8 mouse cellular contexts compared by ENCODE assay signal in the genomic region with DNA sequence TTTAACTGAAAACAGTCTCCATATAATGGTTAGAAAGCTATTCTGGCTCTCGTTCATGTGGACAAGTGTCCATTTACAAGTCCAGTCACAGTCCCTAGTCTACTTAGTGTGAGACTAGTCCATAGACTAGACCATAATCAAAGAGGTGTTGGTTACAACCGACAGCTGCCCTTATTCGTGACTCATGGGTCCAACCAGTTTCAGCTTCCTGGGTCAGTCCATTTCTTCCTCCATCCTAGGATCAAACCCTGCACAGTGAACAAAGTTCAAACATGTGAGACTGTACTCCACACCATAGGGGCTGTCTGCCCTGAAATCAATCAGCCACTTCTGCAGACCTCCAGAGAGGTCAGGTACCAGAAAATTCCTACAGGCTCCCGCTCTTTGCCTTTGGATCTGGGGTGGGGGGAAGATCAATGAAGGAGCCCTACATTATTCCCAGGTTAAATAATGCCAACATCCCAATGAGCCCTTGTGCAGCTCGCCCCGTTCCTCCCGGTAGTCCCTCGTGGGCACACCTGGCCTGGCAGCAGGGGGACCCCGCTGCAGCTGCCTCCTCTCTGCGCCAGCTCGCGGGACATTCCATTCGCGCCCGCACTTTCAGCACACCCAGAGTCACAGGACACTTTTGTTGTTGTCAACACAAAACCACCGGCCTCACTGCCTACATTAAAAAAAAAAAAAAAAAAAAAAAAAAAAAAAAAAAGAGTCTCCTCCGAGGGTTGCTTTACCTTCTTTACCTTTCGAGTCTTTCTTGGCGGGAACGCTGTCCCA. TPM values are rescaled to one million over a fixed set of nuclear protein-coding genes. Genes with fewer than 3 reads are reported as not detected.
DNase-seq lines count a peak whose midpoint lies in the region; ATAC-seq and TF ChIP-seq lines count a peak whose summit lies in the region.

Gene Dclre1a, minus strand, starts transcription at position 767 of the 774 bp plus-strand sequence.

- H3K27ac ChIP-seq in bone marrow, adult 2 months (ENCODE audit: control insufficient read depth, insufficient read depth, low read depth, low read length, poor library complexity) = peak within 1 kb of the TSS; percentile 98
- peak within 1 kb of the TSS; percentile 97 for H3K27ac ChIP-seq in heart, embryonic 15.5 days
- H3K27ac ChIP-seq in liver, embryonic 15.5 days (replicated peaks) = peak within 1 kb of the TSS; percentile 92
- H3K27ac ChIP-seq in testis, adult 2 months (ENCODE audit: control insufficient read depth, insufficient read depth, low read depth, low read length) = peak within 1 kb of the TSS; percentile 86

- peak within 1 kb of the TSS; percentile 91 for H3K4me2 ChIP-seq in heart, embryonic 15.5 days
- H3K4me2 ChIP-seq in liver, embryonic 15.5 days = peak within 1 kb of the TSS; percentile 88

- H3K79me2 ChIP-seq in C2C12 (ENCODE audit: control insufficient read depth, insufficient read depth) = peaks cover 41% of the 10 kb centered on the region

- peak within 1 kb of the TSS; percentile 59 for H3K4me3 ChIP-seq in C2C12 (ENCODE audit: insufficient read depth, poor library complexity, severe bottlenecking)
- H3K4me3 ChIP-seq in bone marrow, adult 2 months (replicated peaks; ENCODE audit: control insufficient read depth, low read depth, low read length) = peak within 1 kb of the TSS; percentile 99
- peak within 1 kb of the TSS; percentile 77 for H3K4me3 ChIP-seq in heart, embryonic 15.5 days
- peak within 1 kb of the TSS; percentile 86 for H3K4me3 ChIP-seq in liver, embryonic 15.5 days (replicated peaks)
- H3K4me3 ChIP-seq in testis, adult 2 months (ENCODE audit: control insufficient read depth, low read depth, low read length) = peak within 1 kb of the TSS; percentile 96

- H3K4me1 ChIP-seq in bone marrow, adult 2 months (ENCODE audit: control insufficient read depth, insufficient read depth, low read length) = peaks cover 2% of the 10 kb centered on the region; the same call in 1 of the 2 replicates
- H3K4me1 ChIP-seq in heart, embryonic 15.5 days (replicated peaks) = peaks cover 16% of the 10 kb centered on the region
- peaks cover 57% of the 10 kb centered on the region for H3K4me1 ChIP-seq in liver, embryonic 15.5 days (replicated peaks)
- H3K4me1 ChIP-seq in testis, adult 2 months (ENCODE audit: control insufficient read depth, insufficient read depth, low read length) = peaks cover 10% of the 10 kb centered on the region; the same call in 1 of the 2 replicates

- peak; percentile 63; the same call in 1 of the 2 replicates for TF ChIP-seq POLR2A in bone marrow, adult 2 months (IDR thresholded peaks at IDR 0.05; ENCODE audit: borderline replicate concordance, control insufficient read depth, low read depth, low read length)
- no peak for TF ChIP-seq POLR2A in testis, adult 2 months (IDR thresholded peaks at IDR 0.05; ENCODE audit: control insufficient read depth, low read depth, low read length)

- H3K27me3 ChIP-seq in C2C12 (ENCODE audit: control insufficient read depth, insufficient read depth, insufficient read length) = no peaks in the 10 kb centered on the region
- no peaks in the 10 kb centered on the region for H3K27me3 ChIP-seq in heart, embryonic 15.5 days
- no peaks in the 10 kb centered on the region for H3K27me3 ChIP-seq in liver, embryonic 15.5 days
- H3K27me3 ChIP-seq in testis, adult 2 months (ENCODE audit: control insufficient read depth, insufficient read depth, low read length) = no peaks in the 10 kb centered on the region

- 7% methylated on average over 20 of the region's 20 CpGs for WGBS in bone marrow, adult 2 months
- 8% methylated on average over 20 of the region's 20 CpGs for WGBS in heart, embryonic 15.5 days
- 5% methylated on average over 20 of the region's 20 CpGs for WGBS in liver, embryonic 15.5 days (ENCODE audit: insufficient replicate concordance)

- peak; percentile 9 for TF ChIP-seq CTCF in C2C12 (IDR thresholded peaks at IDR 0.05; ENCODE audit: control insufficient read depth, insufficient read depth, insufficient read length)
- 0 out of 2 replicates have a peak, but pooled peaks have one; percentile 19 for TF ChIP-seq CTCF in bone marrow, adult 2 months (IDR thresholded peaks at IDR 0.05; ENCODE audit: control insufficient read depth, insufficient read depth, low read length)
- TF ChIP-seq CTCF in testis, adult 2 months (IDR thresholded peaks at IDR 0.05; ENCODE audit: control insufficient read depth, insufficient read depth, insufficient replicate concordance, low read depth, low read length) = no peak

- H3K79me3 ChIP-seq in C2C12 (ENCODE audit: low read depth) = peaks cover 30% of the 10 kb centered on the region

- H3K9ac ChIP-seq in heart, embryonic 15.5 days = peak within 1 kb of the TSS; percentile 90
- peak within 1 kb of the TSS; percentile 93 for H3K9ac ChIP-seq in liver, embryonic 15.5 days

- DNase-seq in kidney, postnatal 14 days = peak; percentile 83
- DNase-seq in neural tube, embryonic 10.5 days (ENCODE audit: extremely low spot score, low spot score) = peak; percentile 70

- peak within 1 kb of the TSS; percentile 98 for H3ac ChIP-seq in C2C12 (ENCODE audit: control insufficient read depth, insufficient read length, low read depth)

- H3K36me3 ChIP-seq in C2C12 (ENCODE audit: control insufficient read depth, insufficient read depth) = peaks cover 32% of the 10 kb centered on the region
- peaks cover 25% of the 10 kb centered on the region for H3K36me3 ChIP-seq in heart, embryonic 15.5 days
- peaks cover 35% of the 10 kb centered on the region for H3K36me3 ChIP-seq in liver, embryonic 15.5 days (replicated peaks)
- no peaks in the 10 kb centered on the region for H3K36me3 ChIP-seq in testis, adult 2 months (ENCODE audit: control insufficient read depth, insufficient read depth, low read length)

- peak; percentile 84 for ATAC-seq in erythroblast, adult 5-6 weeks (replicated peaks; ENCODE audit: low FRiP score, poor library complexity, severe bottlenecking)
- peak; percentile 38; the same call in 1 of the 2 replicates for ATAC-seq in heart, embryonic 15.5 days (replicated peaks; ENCODE audit: insufficient number of reproducible peaks, insufficient read depth, low FRiP score, low read depth)
- ATAC-seq in liver, embryonic 15.5 days (ENCODE audit: insufficient read depth) = peak; percentile 36

- H3K9me3 ChIP-seq in heart, embryonic 15.5 days (replicated peaks) = no peaks in the 10 kb centered on the region
- no peaks in the 10 kb centered on the region for H3K9me3 ChIP-seq in liver, embryonic 15.5 days (replicated peaks)

TF ChIP-seq in C2C12, 6 proteins besides CTCF, POLR2A, EP300 and RAD21:
- TF ChIP-seq MYOD1 (IDR thresholded peaks at IDR 0.05; ENCODE audit: control insufficient read depth, insufficient read length, low read depth) = peak; percentile 67
- no peak for TF ChIP-seq USF1 (IDR thresholded peaks at IDR 0.05; ENCODE audit: low read depth)
- TF ChIP-seq FOSL1 (IDR thresholded peaks at IDR 0.05; ENCODE audit: insufficient read depth, low read length, poor library complexity, severe bottlenecking) = no peak
- TF ChIP-seq MYOG (IDR thresholded peaks at IDR 0.05; ENCODE audit: control insufficient read depth, extremely low read depth, insufficient read length) = no peak
- TF ChIP-seq CEBPB (IDR thresholded peaks at IDR 0.05; ENCODE audit: low read depth) = no peak
- peak; percentile 35 for TF ChIP-seq MAX (IDR thresholded peaks at IDR 0.05)

RNA-seq across cellular contexts. Expression of gene Dclre1a, which starts in this region (rescaled TPM):
- 4.9 TPM for polyA plus RNA-seq in C2C12 (2012; fragmentation: generic; extraction: Trizol)
- polyA plus RNA-seq in bone marrow, adult 2 months (2011; ENCODE audit: insufficient read depth, insufficient read length, low replicate concordance, missing spikeins) = 8.4 and 10.7 TPM in 2 replicates
- 23.4 and 27.3 TPM in 2 replicates for total RNA-seq in erythroblast, adult 5-6 weeks (2015; ENCODE audit: low replicate concordance)
- 13.5 and 16.2 TPM in 2 replicates for total RNA-seq in erythroblast, adult 5-6 weeks (2017; ENCODE audit: low replicate concordance)
- polyA plus RNA-seq in heart, embryonic 15.5 days (2015; fragmentation: Nextera tagmentation; extraction: Ambion mirVana) = 13.9 and 14.3 TPM in 2 replicates
- polyA plus RNA-seq in liver, embryonic 15.5 days (2015; fragmentation: Nextera tagmentation; extraction: Ambion mirVana) = 14.7 and 16.1 TPM in 2 replicates
- polyA plus RNA-seq in testis, adult 2 months (2012; rRNA removed) = 2.5 and 2.9 TPM in 2 replicates

Comparison
In these comparisons a context has a peak if more than half of its experiments do, and no peak if none do; other contexts are left out.
1. Peak in every context shown above with its lines: DNase-seq, ATAC-seq, H3K4me3 ChIP-seq and H3K27ac ChIP-seq.